Mouse (Mus musculus): ENCODE results near the gene Mdk. TPM values are rescaled to one million over a fixed set of nuclear protein-coding genes. Genes with fewer than 3 reads are reported as not detected.

Gene Mdk
- polyA plus RNA-seq, 1 experiment from 2014 or later: 973 TPM

DNA sequence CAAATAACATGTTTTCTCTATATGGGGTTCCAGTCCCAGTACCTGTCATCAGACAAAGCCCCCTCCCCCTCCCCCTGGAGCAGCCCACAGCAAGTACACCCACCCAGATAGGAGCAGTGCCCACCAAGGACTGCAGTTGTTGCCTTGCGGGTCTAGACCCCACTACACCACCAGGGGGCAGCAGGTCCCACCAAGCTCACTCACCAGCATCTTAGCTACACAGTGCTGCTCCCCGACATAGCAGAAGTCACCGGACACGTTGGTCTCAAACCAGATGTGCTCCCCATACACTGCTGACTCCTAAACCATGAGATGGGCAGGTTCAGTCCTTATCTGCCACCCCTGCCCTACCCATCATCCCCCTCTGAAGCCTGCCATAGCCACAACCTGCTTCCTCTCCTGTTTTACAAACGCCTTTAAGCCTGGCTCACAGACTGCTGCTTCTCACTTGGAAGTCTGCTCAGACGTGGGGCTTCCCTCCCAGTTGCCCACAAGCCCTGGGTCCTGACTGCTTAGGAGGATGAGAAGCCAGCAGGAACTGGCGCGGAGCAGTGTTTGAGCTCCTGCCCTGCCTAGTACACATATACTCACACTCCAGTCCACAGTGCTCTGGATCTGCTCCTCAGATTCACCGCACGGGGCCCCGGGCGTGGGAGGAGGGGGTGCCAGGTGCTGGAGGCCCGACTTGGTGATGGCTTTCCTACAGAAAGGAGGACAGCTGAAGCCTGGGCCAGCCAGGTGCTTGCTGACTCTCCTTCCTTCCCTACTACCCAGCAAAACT, 12.3 kb upstream of the Mdk start:
- Histone ChIP-seq H3K27me3 (replicated peaks; ENCODE audit: control insufficient read depth, insufficient read depth, low read length) (no peaks in the 10 kb centered on the region), H3K36me3 (ENCODE audit: control insufficient read depth, insufficient read depth, low read length) (peaks cover 29% of the 10 kb centered on the region), H3K4me2 (ENCODE audit: low read length) (0 out of 2 replicates have a peak overlapping the region, but pooled peaks have one; percentile 7), H3K9ac (ENCODE audit: low read length) (no peak overlapping the region), H3K4me3 (ENCODE audit: low read depth, low read length) (no peak overlapping the region), H3K9me3 (ENCODE audit: control insufficient read depth, low read length) (no peaks in the 10 kb centered on the region), H3K27ac (ENCODE audit: low read depth) (no peak overlapping the region), H3K4me1 (replicated peaks; ENCODE audit: control insufficient read depth, insufficient read depth, low read length) (peaks cover 24% of the 10 kb centered on the region)
- peak; percentile 93 for DNase-seq (ENCODE audit: low spot score)
- 42% methylated on average over 13 of the region's 13 CpGs for WGBS
- peak; percentile 51; the same call in 1 of the 2 replicates for ATAC-seq (replicated peaks; ENCODE audit: low FRiP score, low TSS enrichment, low read depth)

DNA sequence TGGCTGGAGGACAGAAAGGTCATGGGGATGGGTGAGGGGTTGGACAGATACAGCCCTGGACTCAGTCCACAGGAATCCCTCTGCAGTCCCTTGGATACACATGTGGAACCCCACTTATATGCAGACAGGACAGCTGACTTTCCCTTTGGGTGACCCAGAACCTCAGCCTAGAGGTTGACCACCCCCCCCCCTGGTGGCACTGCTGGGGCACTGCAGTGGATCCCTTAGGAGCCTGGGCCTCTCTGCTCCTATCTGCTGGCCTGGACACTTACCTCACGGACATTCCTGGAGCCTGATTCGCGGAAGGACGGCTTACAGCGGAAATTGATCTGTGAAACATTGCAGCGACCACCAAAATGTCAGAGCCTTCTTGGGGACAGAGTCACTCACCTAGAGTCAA, 10.3 kb upstream of the Mdk start:
- H3K9me3 ChIP-seq (ENCODE audit: control insufficient read depth, low read length): no peaks in the 10 kb centered on the region
- H3K36me3 ChIP-seq (ENCODE audit: control insufficient read depth, insufficient read depth, low read length): peaks cover 49% of the 10 kb centered on the region
- peaks cover 10% of the 10 kb centered on the region for H3K4me1 ChIP-seq (replicated peaks; ENCODE audit: control insufficient read depth, insufficient read depth, low read length)
- no peaks in the 10 kb centered on the region for H3K27me3 ChIP-seq (replicated peaks; ENCODE audit: control insufficient read depth, insufficient read depth, low read length)
- ATAC-seq (replicated peaks; ENCODE audit: low FRiP score, low TSS enrichment, low read depth) (no peak), DNase-seq (ENCODE audit: low spot score) (peak; percentile 52)
- H3K9ac ChIP-seq (ENCODE audit: low read length): no peak overlapping the region
- H3K4me2 ChIP-seq (ENCODE audit: low read length): no peak overlapping the region
- no peak overlapping the region for H3K27ac ChIP-seq (ENCODE audit: low read depth)
- 65% methylated on average over 6 of the region's 6 CpGs for WGBS
- no peak overlapping the region for H3K4me3 ChIP-seq (ENCODE audit: low read depth, low read length)

DNA sequence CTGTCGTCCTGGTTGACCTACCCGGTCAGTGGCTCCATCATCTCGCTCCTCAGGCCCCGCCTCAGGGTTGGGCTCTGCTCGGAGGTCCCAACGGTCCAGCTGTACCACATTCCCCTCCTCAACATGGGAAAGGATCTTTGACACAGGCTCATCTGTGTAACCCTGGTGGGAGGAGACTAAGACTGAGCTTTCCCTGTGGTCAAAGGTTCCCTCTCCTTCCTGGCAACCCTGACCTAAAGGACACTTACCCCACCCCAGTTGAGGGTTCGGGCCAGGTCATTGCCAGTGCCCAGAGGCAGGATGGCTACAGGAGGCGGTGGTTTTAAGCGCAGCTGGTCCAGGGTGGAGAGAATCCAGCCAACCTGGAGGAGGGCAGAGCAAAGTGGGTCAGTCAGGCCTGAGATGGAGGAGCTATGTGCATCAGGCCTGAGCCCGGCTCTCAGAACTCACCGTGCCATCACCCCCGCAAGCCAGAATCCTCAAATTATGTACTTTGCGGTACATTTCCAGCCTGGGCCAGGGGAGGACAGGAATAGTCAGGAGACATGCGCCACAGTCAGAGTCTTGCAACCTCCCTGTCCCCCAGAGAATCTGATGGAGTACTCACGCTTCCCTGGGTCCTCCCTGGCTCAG, 7.3 kb upstream of the Mdk start:
- 83% methylated on average over 15 of the region's 15 CpGs for WGBS
- no peaks in the 10 kb centered on the region for H3K9me3 ChIP-seq (ENCODE audit: control insufficient read depth, low read length)
- no peaks in the 10 kb centered on the region for H3K4me1 ChIP-seq (replicated peaks; ENCODE audit: control insufficient read depth, insufficient read depth, low read length)
- no peak overlapping the region for H3K4me3 ChIP-seq (ENCODE audit: low read depth, low read length)
- H3K27ac ChIP-seq (ENCODE audit: low read depth): no peak overlapping the region
- no peak overlapping the region for H3K4me2 ChIP-seq (ENCODE audit: low read length)
- peaks cover 70% of the 10 kb centered on the region for H3K36me3 ChIP-seq (ENCODE audit: control insufficient read depth, insufficient read depth, low read length)
- H3K27me3 ChIP-seq (replicated peaks; ENCODE audit: control insufficient read depth, insufficient read depth, low read length): no peaks in the 10 kb centered on the region
- H3K9ac ChIP-seq (ENCODE audit: low read length): no peak overlapping the region
- ATAC-seq (replicated peaks; ENCODE audit: low FRiP score, low TSS enrichment, low read depth) (no peak), DNase-seq (ENCODE audit: low spot score) (no peak)

DNA sequence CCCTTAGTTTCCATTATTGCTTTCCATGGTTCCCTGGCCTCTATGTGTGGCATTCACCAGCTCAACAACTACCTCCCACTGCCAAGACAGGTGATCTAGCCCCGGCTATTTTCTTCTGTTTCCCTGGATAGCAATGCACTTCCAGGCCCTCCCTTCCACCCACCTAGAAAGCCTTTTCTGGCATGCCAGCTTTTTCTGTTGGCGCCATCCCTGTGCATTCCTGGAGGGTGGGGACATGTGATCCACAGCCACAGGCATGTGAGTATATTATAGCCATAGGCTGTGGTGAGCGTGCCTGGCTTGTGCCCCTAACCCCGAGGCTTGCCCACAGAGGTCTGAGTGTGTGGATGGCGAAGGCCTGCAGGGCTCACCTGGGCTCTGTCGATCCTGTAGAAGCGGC, 4.1 kb upstream of the Mdk start:
- Histone ChIP-seq H3K36me3 (ENCODE audit: control insufficient read depth, insufficient read depth, low read length) (peaks cover 74% of the 10 kb centered on the region), H3K9me3 (ENCODE audit: control insufficient read depth, low read length) (no peaks in the 10 kb centered on the region), H3K4me3 (ENCODE audit: low read depth, low read length) (no peak overlapping the region), H3K27me3 (replicated peaks; ENCODE audit: control insufficient read depth, insufficient read depth, low read length) (no peaks in the 10 kb centered on the region), H3K9ac (ENCODE audit: low read length) (no peak overlapping the region), H3K4me1 (replicated peaks; ENCODE audit: control insufficient read depth, insufficient read depth, low read length) (peaks cover 17% of the 10 kb centered on the region), H3K27ac (ENCODE audit: low read depth) (no peak overlapping the region), H3K4me2 (ENCODE audit: low read length) (no peak overlapping the region)
- WGBS: 92% methylated on average over 7 of the region's 7 CpGs
- DNase-seq (ENCODE audit: low spot score) (no peak), ATAC-seq (replicated peaks; ENCODE audit: low FRiP score, low TSS enrichment, low read depth) (no peak)

DNA sequence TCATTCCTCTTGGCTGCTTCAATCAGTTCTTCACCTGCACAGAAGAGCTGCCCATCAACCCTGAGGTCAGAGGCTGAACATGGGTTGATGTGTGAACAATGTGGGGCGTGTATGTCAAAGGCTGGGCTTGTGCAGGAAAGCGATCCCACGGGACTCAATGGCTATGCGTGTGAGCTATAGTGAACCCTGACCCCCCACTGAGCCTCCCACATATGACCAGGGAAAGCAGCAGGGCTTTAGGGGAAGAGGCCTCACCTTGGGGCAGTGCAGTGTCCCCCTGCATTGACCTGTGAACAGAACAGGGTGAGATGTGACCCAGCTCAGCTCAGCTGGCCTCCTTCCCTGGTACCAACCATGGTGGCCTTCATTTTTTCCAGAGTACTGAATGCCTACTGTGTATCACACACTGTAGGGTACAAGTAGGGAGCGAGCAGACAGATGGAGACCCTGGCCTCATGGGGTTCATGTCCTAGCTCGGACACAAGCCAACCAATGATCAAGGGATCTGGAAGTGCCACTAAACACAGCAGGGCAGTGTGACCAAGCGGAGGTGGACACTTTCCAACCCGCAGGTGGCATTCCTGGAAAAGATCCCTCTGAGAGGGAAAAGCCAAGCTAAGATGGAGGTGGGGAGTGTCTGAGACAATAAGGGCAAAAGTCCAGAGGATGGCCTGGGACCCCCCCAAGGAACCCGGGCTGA, 2.9 kb upstream of the Mdk start:
- DNase-seq (ENCODE audit: low spot score): no peak
- Histone ChIP-seq H3K9me3 (ENCODE audit: control insufficient read depth, low read length) (no peaks in the 10 kb centered on the region), H3K36me3 (ENCODE audit: control insufficient read depth, insufficient read depth, low read length) (peaks cover 65% of the 10 kb centered on the region), H3K4me2 (ENCODE audit: low read length) (no peak overlapping the region), H3K27ac (ENCODE audit: low read depth) (no peak overlapping the region), H3K9ac (ENCODE audit: low read length) (no peak overlapping the region), H3K4me3 (ENCODE audit: low read depth, low read length) (no peak overlapping the region), H3K27me3 (replicated peaks; ENCODE audit: control insufficient read depth, insufficient read depth, low read length) (no peaks in the 10 kb centered on the region), H3K4me1 (replicated peaks; ENCODE audit: control insufficient read depth, insufficient read depth, low read length) (peaks cover 17% of the 10 kb centered on the region)
- 86% methylated on average over 9 of the region's 9 CpGs for WGBS
- no peak for ATAC-seq (replicated peaks; ENCODE audit: low FRiP score, low TSS enrichment, low read depth)

DNA sequence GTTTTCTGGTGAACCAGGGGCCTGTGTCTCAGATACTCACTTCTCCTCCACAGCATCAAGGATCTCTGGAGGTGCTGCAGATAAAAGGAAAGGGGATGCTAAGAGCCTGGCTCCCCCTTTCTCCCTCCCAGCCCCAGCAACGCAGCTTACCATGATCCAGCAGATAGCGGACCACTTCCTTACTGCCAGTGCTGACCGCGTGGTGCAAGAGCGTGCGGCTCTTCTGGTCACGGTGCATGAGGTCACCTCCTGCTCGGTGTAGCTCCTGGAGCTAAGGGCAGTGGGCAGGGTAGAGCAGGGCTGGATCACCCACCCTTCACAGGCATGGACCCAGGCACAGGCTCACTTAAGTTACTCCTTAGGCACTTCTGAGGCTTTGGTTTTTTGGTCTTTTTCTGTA, 1.9 kb upstream of the Mdk start:
- peaks cover 56% of the 10 kb centered on the region for H3K36me3 ChIP-seq (ENCODE audit: control insufficient read depth, insufficient read depth, low read length)

DNA sequence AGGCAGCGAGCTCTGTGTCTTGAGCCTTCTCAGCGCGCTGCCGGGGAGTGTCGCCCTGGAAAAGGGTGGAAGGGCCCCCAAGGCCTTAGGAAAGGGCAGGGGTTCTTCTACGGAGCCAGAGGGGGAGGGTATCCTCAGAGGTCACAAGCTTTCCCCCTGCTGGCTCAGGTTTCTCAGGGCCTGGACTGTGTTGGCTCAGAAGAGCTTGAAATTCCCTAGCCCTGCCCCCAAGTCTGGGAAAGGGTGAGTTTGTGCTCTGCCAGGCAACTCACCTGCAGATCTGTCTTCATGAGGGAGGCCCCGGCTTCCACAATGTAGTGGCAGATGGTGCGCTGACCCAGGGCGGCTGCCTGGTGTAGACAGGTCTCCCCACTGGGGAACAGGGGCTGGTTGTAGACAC, 1.4 kb upstream of the Mdk start:
- H3K4me2 ChIP-seq (ENCODE audit: low read length): no peak overlapping the region
- H3K27me3 ChIP-seq (replicated peaks; ENCODE audit: control insufficient read depth, insufficient read depth, low read length): no peaks in the 10 kb centered on the region
- H3K36me3 ChIP-seq (ENCODE audit: control insufficient read depth, insufficient read depth, low read length): peaks cover 50% of the 10 kb centered on the region
- peak overlapping the region; percentile 98 for H3K27ac ChIP-seq (ENCODE audit: low read depth)
- DNase-seq (ENCODE audit: low spot score) (no peak), ATAC-seq (replicated peaks; ENCODE audit: low FRiP score, low TSS enrichment, low read depth) (no peak)
- H3K4me3 ChIP-seq (ENCODE audit: low read depth, low read length): no peak overlapping the region
- no peaks in the 10 kb centered on the region for H3K9me3 ChIP-seq (ENCODE audit: control insufficient read depth, low read length)
- peaks cover 25% of the 10 kb centered on the region for H3K4me1 ChIP-seq (replicated peaks; ENCODE audit: control insufficient read depth, insufficient read depth, low read length)
- no peak overlapping the region for H3K9ac ChIP-seq (ENCODE audit: low read length)
- WGBS: 28% methylated on average over 9 of the region's 9 CpGs

More for the DNA sequence above, 1.9 kb upstream of the Mdk start:
- ATAC-seq (replicated peaks; ENCODE audit: low FRiP score, low TSS enrichment, low read depth) (no peak), DNase-seq (ENCODE audit: low spot score) (no peak)
- Histone ChIP-seq H3K27me3 (replicated peaks; ENCODE audit: control insufficient read depth, insufficient read depth, low read length) (no peaks in the 10 kb centered on the region), H3K4me1 (replicated peaks; ENCODE audit: control insufficient read depth, insufficient read depth, low read length) (peaks cover 25% of the 10 kb centered on the region), H3K4me2 (ENCODE audit: low read length) (no peak overlapping the region), H3K9ac (ENCODE audit: low read length) (no peak overlapping the region), H3K9me3 (ENCODE audit: control insufficient read depth, low read length) (no peaks in the 10 kb centered on the region), H3K4me3 (ENCODE audit: low read depth, low read length) (no peak overlapping the region), H3K27ac (ENCODE audit: low read depth) (no peak overlapping the region)
- 28% methylated on average over 8 of the region's 8 CpGs for WGBS

DNA sequence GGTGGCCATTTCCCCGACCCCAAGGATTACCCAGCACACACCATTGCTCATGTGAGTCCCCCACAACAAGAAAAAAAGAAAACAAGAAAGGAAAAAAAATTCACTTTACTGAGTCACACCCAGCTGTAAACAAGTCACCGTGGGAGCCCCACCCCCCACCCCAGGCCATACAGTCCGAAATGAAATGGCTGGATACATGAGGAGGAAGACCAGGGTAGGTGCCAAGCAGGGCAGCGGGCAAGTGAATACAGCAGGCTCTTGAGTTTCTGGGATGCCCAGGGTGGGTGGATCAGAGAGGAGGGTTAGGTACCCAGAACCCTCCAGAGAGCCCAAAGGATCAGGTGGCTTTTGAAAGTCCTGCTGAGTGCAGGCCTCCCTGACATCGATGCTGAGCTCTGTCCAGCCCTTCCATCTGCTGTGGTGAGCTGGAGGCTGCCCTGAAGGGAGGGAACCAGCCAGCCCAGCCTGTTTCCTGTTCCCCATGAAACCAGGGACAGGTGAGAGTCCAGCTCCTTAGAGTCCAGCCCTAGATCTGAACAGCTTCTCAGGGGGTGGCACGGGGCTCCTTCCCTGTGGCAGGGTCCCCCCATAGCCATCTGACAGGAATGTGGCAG, 747 bp upstream of the Mdk start:
- ATAC-seq (replicated peaks; ENCODE audit: low FRiP score, low TSS enrichment, low read depth) (peak; percentile 21), DNase-seq (ENCODE audit: low spot score) (no peak)
- H3K4me1 ChIP-seq (replicated peaks; ENCODE audit: control insufficient read depth, insufficient read depth, low read length): peaks cover 25% of the 10 kb centered on the region
- 11% methylated on average over 6 of the region's 6 CpGs for WGBS
- H3K9me3 ChIP-seq (ENCODE audit: control insufficient read depth, low read length): no peaks in the 10 kb centered on the region
- H3K4me2 ChIP-seq (ENCODE audit: low read length): peak overlapping the region; percentile 76
- H3K27ac ChIP-seq (ENCODE audit: low read depth): peak overlapping the region; percentile 98
- H3K36me3 ChIP-seq (ENCODE audit: control insufficient read depth, insufficient read depth, low read length): peaks cover 44% of the 10 kb centered on the region
- H3K9ac ChIP-seq (ENCODE audit: low read length): 0 out of 2 replicates have a peak overlapping the region, but pooled peaks have one; percentile 99
- no peaks in the 10 kb centered on the region for H3K27me3 ChIP-seq (replicated peaks; ENCODE audit: control insufficient read depth, insufficient read depth, low read length)
- H3K4me3 ChIP-seq (ENCODE audit: low read depth, low read length): no peak overlapping the region; the same call in 1 of the 2 replicates
